Mouse (Mus musculus) 416B (cell line): ENCODE measurements at regions not wholly inside any gene's neighbourhood (a gene's known extent, or its start where the extent isn't known, plus 50 kb on each side); places are given as distances from the start of the nearest gene placed in this dataset.

ENCODE experiments used
- DNase-seq: peaks from one replicate; pipeline ENCODE4 v3.0.0; 2011; ENCODE audit warnings: low read depth

- DNase-seq = no peak
Measured at GRCm38 (mm10) chr8:103361713-103362112, 576.3 kb upstream of the Cdh11 start.

- no peak for DNase-seq
Measured at GRCm38 (mm10) chr8:103370394-103370793, 585.0 kb upstream of the Cdh11 start.

GRCm38 (mm10) chr8:103373007-103373406 is 587.6 kb upstream of the Cdh11 start:
- DNase-seq = no peak

- no peak for DNase-seq
Measured at GRCm38 (mm10) chr8:103374151-103374550, 588.7 kb upstream of the Cdh11 start.

GRCm38 (mm10) chr8:103378545-103378944 is 593.1 kb upstream of the Cdh11 start:
- DNase-seq = no peak

DNA sequence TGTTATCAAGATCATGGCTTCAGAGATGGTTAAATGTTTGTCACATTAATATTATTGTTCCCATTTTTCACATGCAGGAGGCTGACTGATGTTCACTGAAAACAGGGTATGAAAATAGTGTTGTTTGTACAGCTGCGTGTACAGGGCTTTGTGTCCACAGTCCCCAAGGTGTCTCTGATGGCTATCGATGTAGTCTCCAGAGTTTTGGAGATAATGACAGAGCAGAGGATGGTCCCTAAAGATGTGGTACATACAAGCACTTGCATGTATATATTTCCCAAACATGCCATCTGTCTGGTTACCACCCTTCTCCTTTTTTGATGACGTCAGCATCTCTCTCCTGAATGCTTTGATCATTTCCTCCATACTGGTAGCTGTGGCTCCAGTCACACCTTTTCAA is 596.1 kb upstream of the Cdh11 start:
- DNase-seq = no peak

DNA sequence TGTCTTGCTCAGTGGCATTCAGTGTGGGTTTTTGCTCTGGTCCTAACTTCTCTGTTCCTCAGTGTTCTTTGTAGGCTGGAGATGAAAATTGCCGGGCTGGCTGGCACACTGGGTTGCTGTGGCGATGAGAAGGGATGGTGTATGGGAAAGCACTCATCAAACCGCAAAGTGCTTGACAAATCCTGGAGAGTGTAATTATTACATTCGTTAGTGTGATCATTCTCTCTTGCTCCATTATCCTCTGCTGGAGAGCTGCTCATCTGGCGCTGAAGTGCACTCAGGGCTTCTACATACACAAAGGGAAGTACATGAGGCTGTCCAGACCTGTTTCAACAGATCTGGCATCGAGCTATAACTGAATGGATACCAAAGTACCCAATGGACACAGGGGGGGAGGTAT is 605.9 kb upstream of the Cdh11 start:
- DNase-seq = no peak

DNA sequence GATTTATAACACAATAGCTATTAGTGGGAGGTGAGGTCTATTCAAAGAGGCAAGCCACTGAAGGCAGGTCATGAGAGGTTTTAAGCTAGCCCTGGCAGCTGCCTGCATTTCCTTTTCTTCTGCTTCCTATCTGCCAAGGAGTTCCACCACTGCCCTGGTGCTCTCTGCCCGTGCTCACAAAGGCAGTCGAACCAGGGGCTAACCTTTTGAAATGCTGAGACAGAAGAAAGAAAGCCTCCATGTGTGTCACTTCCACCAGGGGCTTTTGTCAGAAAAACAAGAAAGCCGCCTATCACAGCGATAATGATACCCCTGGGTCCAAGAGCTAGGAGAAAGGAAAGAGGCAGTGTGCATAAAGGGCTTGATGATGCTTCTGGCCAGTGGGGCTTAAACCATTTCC is 609.9 kb upstream of the Cdh11 start:
- no peak for DNase-seq

- no peak for DNase-seq
Measured at GRCm38 (mm10) chr8:103398179-103398578, 612.7 kb upstream of the Cdh11 start.

GRCm38 (mm10) chr8:103399466-103399865 is 614.0 kb upstream of the Cdh11 start:
- DNase-seq = no peak

DNA sequence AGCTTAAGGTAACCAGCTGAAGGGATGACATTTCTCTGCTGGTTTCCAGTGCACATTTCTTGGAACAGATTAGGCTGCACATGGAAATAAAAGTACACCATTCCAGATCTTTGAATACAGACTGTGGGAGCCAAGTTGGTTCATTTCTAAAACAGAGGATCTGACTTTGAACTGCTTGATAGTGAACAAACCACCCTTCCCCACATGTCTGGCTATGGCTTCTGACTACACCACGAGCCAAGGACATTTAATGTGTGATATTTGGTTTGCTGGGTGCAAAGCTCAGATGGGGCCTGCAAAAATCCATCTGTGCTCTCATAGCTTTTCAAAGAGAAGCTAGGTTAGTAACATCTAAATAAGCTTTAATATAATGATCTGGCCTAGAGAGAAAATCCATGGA is 614.7 kb upstream of the Cdh11 start:
- DNase-seq = no peak

- no peak for DNase-seq
Measured at GRCm38 (mm10) chr8:103402731-103403130, 617.3 kb upstream of the Cdh11 start.

GRCm38 (mm10) chr8:103403826-103404225 is 618.4 kb upstream of the Cdh11 start:
- no peak for DNase-seq

DNA sequence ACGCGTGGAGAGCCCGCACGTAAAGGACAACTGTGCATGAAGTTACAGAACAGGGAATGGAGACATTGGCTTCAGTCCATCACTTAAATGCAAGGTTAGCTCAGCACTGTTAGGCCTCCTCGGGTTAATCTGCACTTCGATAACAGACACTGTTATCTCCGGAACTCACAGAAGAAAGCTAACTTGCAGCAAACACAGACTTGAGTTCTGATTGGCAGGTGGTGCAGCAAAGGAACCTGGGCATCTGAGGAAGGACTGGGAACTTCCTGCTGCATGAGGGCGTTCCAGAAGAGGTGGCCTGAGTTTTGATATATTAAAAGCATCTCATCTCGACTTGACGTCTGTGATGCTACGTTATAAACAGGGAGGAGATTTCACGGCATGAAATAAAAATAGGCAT is 620.3 kb upstream of the Cdh11 start:
- DNase-seq = no peak

DNA sequence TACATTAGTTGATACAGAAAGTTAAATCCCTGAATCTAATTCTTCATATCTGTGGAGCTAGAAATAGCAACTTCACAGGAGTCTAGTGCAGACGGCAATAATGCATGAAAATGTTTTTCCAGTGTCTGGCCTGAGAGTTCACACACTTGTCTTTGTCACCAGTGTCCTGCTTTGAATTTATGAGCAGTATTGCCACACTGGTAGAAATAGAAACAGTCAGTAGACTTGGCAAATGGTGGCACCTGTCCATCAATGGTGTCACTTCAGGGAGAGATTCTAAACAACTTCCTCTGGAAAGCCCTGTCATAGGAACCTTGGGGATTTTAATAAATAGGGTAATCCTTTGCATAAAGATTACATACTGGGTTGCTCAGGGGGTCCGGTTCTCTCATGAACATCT is 621.5 kb upstream of the Cdh11 start:
- no peak for DNase-seq

GRCm38 (mm10) chr8:103407631-103408030 is 622.2 kb upstream of the Cdh11 start:
- no peak for DNase-seq

DNA sequence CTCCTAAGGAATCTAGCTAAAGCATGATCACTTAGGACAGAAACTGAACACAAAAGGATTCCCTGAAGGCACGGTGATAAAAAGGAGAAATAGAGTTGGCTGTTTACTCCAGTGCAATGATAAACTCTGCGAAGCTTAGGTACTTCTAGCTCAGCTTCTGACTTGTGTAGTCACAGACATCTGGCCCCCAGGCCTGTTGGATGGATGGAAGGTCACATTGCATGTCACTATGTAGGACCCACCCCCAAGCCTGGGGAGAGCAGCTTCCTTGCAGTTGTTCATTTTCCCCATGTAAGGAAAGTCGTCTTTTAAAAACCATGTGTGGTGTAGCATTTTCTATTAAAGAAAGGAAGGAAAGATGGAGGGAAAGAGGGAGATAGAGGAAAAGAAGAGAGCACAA is 623.0 kb upstream of the Cdh11 start:
- no peak for DNase-seq

DNA sequence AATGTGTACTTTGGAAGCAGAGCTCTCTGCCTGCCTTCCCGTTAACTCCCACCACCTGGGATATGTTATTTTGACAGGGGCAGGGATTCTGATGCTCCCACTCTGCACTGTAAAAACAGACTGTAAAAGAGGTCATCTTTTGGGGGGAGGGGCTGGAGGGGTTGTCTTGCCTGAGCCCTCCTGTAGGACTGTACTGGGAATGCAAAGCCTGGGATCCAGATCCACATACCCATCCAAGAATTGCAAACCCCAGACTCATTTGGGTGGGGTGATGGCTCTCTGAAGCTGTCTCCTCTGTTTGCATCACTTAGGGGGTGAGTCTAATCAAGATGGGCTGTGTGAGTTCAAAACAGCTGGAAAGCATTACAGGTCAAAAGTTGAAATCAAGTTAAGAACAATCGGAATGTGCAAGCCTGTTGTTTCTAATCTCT is 623.7 kb upstream of the Cdh11 start:
- DNase-seq = no peak

GRCm38 (mm10) chr8:103412731-103413130 is 627.3 kb upstream of the Cdh11 start:
- no peak for DNase-seq

- no peak for DNase-seq
Measured at GRCm38 (mm10) chr8:103413589-103414575, 628.4 kb upstream of the Cdh11 start.

DNA sequence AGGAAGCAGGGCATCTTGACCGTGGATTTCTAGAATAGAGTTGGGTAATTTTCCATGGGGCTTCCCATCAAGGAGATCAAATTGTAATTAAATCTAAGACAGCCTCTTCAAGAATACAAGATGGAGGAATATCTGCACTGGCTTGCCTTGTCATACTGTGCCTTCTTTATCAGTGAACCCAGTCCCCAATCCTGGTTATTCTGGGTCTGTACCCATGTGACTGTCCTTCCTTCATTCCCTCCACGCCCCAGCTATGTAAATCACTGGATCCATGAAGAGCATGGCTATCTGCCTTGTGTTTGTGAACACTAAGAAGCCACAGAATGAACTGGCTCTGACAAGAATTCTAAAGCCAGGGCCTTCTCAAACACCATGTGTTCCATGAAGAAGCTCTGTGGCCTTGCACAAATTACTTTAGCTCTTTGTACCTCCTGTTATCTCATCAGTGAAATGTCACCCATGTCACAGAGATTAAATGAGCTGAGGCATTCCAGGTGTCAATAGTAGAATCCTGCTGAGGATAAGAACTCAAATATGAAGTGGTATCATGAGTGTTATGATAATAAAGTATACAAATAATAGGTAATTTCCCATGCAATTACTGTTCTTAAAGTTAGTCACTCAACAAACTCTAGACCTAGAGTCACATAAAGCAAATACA is 637.0 kb upstream of the Cdh11 start:
- no peak for DNase-seq

DNA sequence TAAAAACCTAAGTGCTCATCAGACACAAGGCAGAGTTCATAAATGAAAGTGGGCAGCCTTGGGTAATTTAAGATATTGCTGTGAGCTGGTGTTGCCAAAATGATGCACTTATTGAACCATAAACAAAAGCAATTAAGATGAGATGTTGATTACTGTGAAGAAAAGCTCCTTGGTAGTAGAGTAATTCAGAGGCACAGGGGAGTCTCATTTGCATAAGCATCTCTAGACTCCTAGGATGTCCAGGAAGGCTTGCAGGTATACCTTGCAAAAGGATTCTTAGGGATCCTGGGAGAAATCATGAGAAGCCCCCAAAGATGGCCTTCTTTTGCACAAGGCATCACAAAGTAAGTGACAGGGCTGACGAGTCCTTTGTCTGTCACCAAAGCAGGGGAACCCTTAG is 640.5 kb upstream of the Cdh11 start:
- no peak for DNase-seq

- no peak for DNase-seq
Measured at GRCm38 (mm10) chr8:103430874-103431492, 645.5 kb upstream of the Cdh11 start.
